Mouse (Mus musculus): ENCODE data around the gene Dlgap1. TPM values are rescaled to one million over a fixed set of nuclear protein-coding genes. Genes with fewer than 3 reads are reported as not detected.
"Not testable (repeated sequence)": the region's sequence is repeated elsewhere in the genome, so short reads cannot be mapped to it uniquely, and the experiment has no call there.

Gene Dlgap1
- polyA plus RNA-seq, 1 experiment = 367 TPM

- DNase-seq (ENCODE audit: extremely low spot score in 1 of 2, low spot score in 1 of 2) = no peak
Measured at GRCm38 (mm10) chr17:70790801-70791200, 821.9 kb downstream of the Dlgap1 start.

- no peak for DNase-seq (ENCODE audit: extremely low spot score in 1 of 2, low spot score in 1 of 2)
Measured at GRCm38 (mm10) chr17:70791596-70792275, 822.9 kb downstream of the Dlgap1 start.

GRCm38 (mm10) chr17:70794291-70794690, 825.4 kb downstream of the Dlgap1 start:
- peak in 1 of 2 experiments; percentile 49 for DNase-seq (ENCODE audit: extremely low spot score in 1 of 2, low spot score in 1 of 2)

GRCm38 (mm10) chr17:70794722-70795121, 825.8 kb downstream of the Dlgap1 start:
- no peak for DNase-seq (ENCODE audit: extremely low spot score in 1 of 2, low spot score in 1 of 2)

GRCm38 (mm10) chr17:70795196-70795595, 826.3 kb downstream of the Dlgap1 start:
- no peak for DNase-seq (ENCODE audit: extremely low spot score in 1 of 2, low spot score in 1 of 2)

- DNase-seq (ENCODE audit: extremely low spot score in 1 of 2, low spot score in 1 of 2) = no peak
Measured at GRCm38 (mm10) chr17:70796940-70797772, 828.3 kb downstream of the Dlgap1 start.

GRCm38 (mm10) chr17:70797773-70798045, 828.8 kb downstream of the Dlgap1 start:
- no peak for DNase-seq (ENCODE audit: extremely low spot score in 1 of 2, low spot score in 1 of 2)

- peak; percentile 35 to 65 for DNase-seq (ENCODE audit: extremely low spot score in 1 of 2, low spot score in 1 of 2)
Measured at GRCm38 (mm10) chr17:70799266-70799665, 830.4 kb downstream of the Dlgap1 start.

GRCm38 (mm10) chr17:70802022-70802421, 833.1 kb downstream of the Dlgap1 start:
- peak in 1 of 2 experiments; percentile 44 for DNase-seq (ENCODE audit: extremely low spot score in 1 of 2, low spot score in 1 of 2)

GRCm38 (mm10) chr17:70805866-70806265, 837.0 kb downstream of the Dlgap1 start:
- DNase-seq (ENCODE audit: extremely low spot score in 1 of 2, low spot score in 1 of 2) = no peak

- DNase-seq (ENCODE audit: extremely low spot score in 1 of 2, low spot score in 1 of 2) = no peak
Measured at GRCm38 (mm10) chr17:70806600-70806999, 837.7 kb downstream of the Dlgap1 start.

GRCm38 (mm10) chr17:70807885-70808284, 839.0 kb downstream of the Dlgap1 start:
- no peak for DNase-seq (ENCODE audit: extremely low spot score in 1 of 2, low spot score in 1 of 2)

GRCm38 (mm10) chr17:70808837-70809236, 840.0 kb downstream of the Dlgap1 start:
- no peak for DNase-seq (ENCODE audit: extremely low spot score in 1 of 2, low spot score in 1 of 2)

GRCm38 (mm10) chr17:70809776-70810175, 840.9 kb downstream of the Dlgap1 start:
- no peak for DNase-seq (ENCODE audit: extremely low spot score in 1 of 2, low spot score in 1 of 2)

GRCm38 (mm10) chr17:70810795-70811194, 841.9 kb downstream of the Dlgap1 start:
- no peak for DNase-seq (ENCODE audit: extremely low spot score in 1 of 2, low spot score in 1 of 2)

- DNase-seq (ENCODE audit: extremely low spot score in 1 of 2, low spot score in 1 of 2) = no peak
Measured at GRCm38 (mm10) chr17:70815001-70815400, 846.1 kb downstream of the Dlgap1 start.

- no peak for DNase-seq (ENCODE audit: extremely low spot score in 1 of 2, low spot score in 1 of 2)
Measured at GRCm38 (mm10) chr17:70817862-70818451, 849.1 kb downstream of the Dlgap1 start.

- no peak for DNase-seq (ENCODE audit: extremely low spot score in 1 of 2, low spot score in 1 of 2)
Measured at GRCm38 (mm10) chr17:70823083-70823482, 854.2 kb downstream of the Dlgap1 start.

- DNase-seq (ENCODE audit: extremely low spot score in 1 of 2, low spot score in 1 of 2) = peak; percentile 73 to 86
Measured at GRCm38 (mm10) chr17:70826227-70826626, 857.4 kb downstream of the Dlgap1 start.

- not testable (repeated sequence) for DNase-seq (ENCODE audit: extremely low spot score in 1 of 2, low spot score in 1 of 2)
Measured at GRCm38 (mm10) chr17:70827463-70828179, 858.7 kb downstream of the Dlgap1 start.

- DNase-seq (ENCODE audit: extremely low spot score in 1 of 2, low spot score in 1 of 2) = no peak
Measured at GRCm38 (mm10) chr17:70828180-70828528, 859.3 kb downstream of the Dlgap1 start.
